Mouse (Mus musculus) heart, embryonic 13.5 days (tissue): ENCODE measurements at regions not wholly inside any gene's neighbourhood (a gene's known extent, or its start where the extent isn't known, plus 50 kb on each side); places are given as distances from the start of the nearest gene placed in this dataset.

Experiments
- ATAC-seq: fragments of 200-750 bp; cut with Nextera tagmentation; 2 replicates; pipeline ENCODE4 v1.8.0; 2017; ENCODE audit warnings: moderate TSS enrichment; ENCODE audit not compliant: insufficient number of reproducible peaks, low FRiP score, low TSS enrichment; ENCODE audit errors: extremely low read depth
- H3K27ac ChIP-seq: fragments of 300-500 bp; sonication (generic); replicated peaks from 2 replicates; pipeline ENCODE4 v1.5.1; 2015; ENCODE audit warnings: moderate library complexity, mild to moderate bottlenecking, inconsistent platforms
- H3K27me3 ChIP-seq: fragments of 300-500 bp; sonication (generic); replicated peaks from 2 replicates; pipeline ENCODE4 v1.6.1; 2015; ENCODE audit warnings: mild to moderate bottlenecking, inconsistent platforms
- H3K36me3 ChIP-seq: fragments of 300-500 bp; sonication (generic); 2 replicates; pipeline ENCODE4 v1.6.1; 2015; ENCODE audit warnings: mild to moderate bottlenecking, inconsistent platforms
- H3K4me1 ChIP-seq: fragments of 300-500 bp; sonication (generic); 2 replicates; pipeline ENCODE4 v1.6.1; 2015; ENCODE audit warnings: inconsistent platforms
- H3K4me2 ChIP-seq: fragments of 300-500 bp; sonication (generic); 2 replicates; pipeline ENCODE4 v1.6.1; 2015; ENCODE audit warnings: inconsistent platforms, mild to moderate bottlenecking, moderate library complexity
- H3K4me3 ChIP-seq: fragments of 300-500 bp; sonication (generic); 2 replicates; pipeline ENCODE4 v1.5.1; 2015; ENCODE audit warnings: moderate library complexity, mild to moderate bottlenecking, inconsistent platforms
- H3K9ac ChIP-seq: fragments of 300-500 bp; sonication (generic); 2 replicates; pipeline ENCODE4 v1.6.1; 2015; ENCODE audit warnings: inconsistent platforms, mild to moderate bottlenecking, moderate library complexity
- H3K9me3 ChIP-seq: fragments of 300-500 bp; sonication (generic); 2 replicates; pipeline ENCODE4 v1.6.1; 2016; ENCODE audit warnings: inconsistent platforms
- WGBS: fragments of 180-500 bp; shearing (Covaris S2); methylation state at CpG from one replicate; pipeline ENCODE4 v1.1.7; 2015; ENCODE audit warnings: mixed read lengths; 5-methylcytosine and 5-hydroxymethylcytosine counted together

DNA sequence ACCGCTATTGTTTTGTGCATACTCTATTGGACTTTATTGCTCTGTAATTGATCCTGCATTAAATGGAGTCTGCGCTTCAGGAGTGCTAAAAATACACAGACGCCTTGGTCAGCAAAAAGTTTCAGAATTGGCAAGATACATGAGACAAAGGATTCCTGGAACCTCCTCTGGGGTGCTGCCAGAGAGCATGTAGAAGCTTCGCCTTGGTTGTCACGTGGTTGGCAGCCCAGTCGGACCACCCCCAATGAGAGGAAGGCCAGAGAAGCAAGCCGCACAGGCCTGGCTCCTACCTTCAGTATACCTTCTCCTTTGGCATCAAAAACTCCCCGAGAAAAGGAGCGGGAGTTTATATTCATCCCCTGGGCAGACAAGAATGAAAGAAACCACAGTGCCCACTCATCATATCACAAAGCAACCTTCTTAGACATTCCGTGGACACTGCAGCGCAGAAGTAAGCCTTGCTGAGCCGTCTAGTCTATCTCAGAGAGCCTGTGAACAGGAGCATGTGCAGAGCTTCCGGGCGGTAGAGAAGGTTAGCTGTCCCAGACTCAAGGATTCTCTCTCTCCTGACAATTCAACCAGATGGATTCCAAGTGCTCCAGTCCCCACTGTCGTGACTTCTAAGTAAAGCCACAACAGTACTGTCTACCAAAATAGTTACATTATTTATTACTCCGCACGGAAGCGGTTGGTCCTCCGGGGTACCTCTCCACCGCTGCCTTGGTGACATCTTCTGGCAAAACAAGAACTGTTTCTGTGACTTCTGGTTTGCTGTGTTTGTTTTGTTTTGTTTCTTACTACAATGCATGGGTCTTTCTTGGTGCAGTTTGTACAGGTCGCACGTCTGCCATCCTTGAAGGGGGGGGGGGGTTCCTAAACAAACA, 85.6 kb upstream of the Myo10 start:
- peaks cover 21% of the 10 kb centered on the region for H3K27me3 ChIP-seq
- WGBS: 75% methylated on average over 22 of the region's 22 CpGs
- ATAC-seq: no peak
- no peak overlapping the region for H3K4me2 ChIP-seq
- H3K4me1 ChIP-seq: peaks cover 18% of the 10 kb centered on the region
- H3K9me3 ChIP-seq: no peaks in the 10 kb centered on the region
- H3K36me3 ChIP-seq: no peaks in the 10 kb centered on the region
- no peak overlapping the region for H3K27ac ChIP-seq
- no peak overlapping the region for H3K4me3 ChIP-seq
- no peak overlapping the region for H3K9ac ChIP-seq

DNA sequence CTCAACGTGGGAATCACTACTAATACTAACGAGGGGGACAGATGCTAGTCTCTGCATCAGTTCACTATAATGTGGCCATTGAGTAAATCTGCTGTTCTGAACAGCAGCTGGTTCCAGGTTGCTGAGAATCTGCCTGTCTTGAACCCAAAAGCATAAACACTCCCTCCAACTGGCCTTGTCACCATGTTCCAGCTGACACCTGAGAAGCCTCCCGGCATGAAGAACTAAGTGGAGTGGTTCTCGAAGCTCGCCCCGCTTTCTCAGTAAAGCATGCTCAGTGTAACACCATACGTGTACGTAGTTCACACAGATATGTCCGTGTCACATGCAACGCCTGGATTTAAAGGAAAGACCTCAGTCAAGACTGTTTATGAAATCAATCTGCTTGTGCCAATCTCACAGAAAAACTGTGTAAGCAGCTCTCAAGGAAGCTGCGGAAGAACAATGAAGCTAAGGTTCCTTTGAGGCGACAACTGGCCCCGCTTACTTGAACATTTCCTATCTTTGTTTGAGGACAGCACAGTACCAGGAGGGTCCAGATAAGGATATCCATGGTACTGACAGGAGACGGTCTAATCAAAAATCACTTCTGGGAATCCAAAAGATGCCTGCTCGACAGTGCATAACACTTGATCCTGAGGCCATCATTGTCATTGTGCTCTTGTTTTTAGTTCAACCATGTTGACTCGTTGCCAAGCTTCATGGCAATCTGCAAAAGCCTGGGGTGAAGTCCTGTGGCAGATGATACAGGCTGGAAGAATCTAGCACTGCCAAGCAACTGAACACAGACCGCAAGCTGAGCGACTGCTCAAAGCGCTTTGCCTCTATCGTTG, 82.8 kb upstream of the Myo10 start:
- Histone ChIP-seq H3K36me3 (no peaks in the 10 kb centered on the region), H3K9me3 (no peaks in the 10 kb centered on the region), H3K4me1 (peaks cover 18% of the 10 kb centered on the region), H3K9ac (no peak overlapping the region), H3K27ac (no peak overlapping the region), H3K4me3 (no peak overlapping the region), H3K4me2 (no peak overlapping the region), H3K27me3 (peaks cover 18% of the 10 kb centered on the region)
- no peak for ATAC-seq
- WGBS: 48% methylated on average over 20 of the region's 20 CpGs

DNA sequence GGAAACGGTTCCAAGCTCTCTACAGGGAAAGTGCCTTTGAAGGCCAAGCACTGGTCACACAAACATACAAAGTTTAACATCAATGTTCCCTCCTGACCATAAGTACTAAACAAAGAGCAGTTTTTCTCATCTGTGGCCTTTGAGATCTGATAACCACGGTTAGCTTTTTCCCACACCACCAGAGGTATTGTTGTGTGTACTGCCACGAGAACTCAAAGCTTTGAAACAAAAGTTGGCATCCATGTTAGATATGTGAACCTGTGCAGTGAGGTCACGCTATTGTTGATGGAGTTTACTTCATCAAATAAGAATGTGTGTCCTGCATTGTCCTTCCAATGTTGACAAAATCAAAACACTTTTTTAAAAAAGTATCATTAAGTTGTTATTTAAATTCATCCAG, 79.9 kb upstream of the Myo10 start:
- Histone ChIP-seq H3K4me2 (no peak overlapping the region), H3K9ac (no peak overlapping the region), H3K9me3 (no peaks in the 10 kb centered on the region), H3K27ac (no peak overlapping the region), H3K4me1 (peaks cover 13% of the 10 kb centered on the region), H3K4me3 (no peak overlapping the region), H3K36me3 (no peaks in the 10 kb centered on the region), H3K27me3 (no peaks in the 10 kb centered on the region; the same call in 1 of the 2 replicates)
- WGBS: 67% methylated on average over 4 of the region's 4 CpGs
- no peak for ATAC-seq

- Histone ChIP-seq H3K9ac (no peak overlapping the region), H3K27ac (no peak overlapping the region), H3K9me3 (no peaks in the 10 kb centered on the region), H3K4me2 (no peak overlapping the region), H3K4me1 (no peaks in the 10 kb centered on the region), H3K36me3 (no peaks in the 10 kb centered on the region), H3K27me3 (peaks cover 19% of the 10 kb centered on the region), H3K4me3 (no peak overlapping the region)
- WGBS: 49% methylated on average over 4 of the region's 4 CpGs
- ATAC-seq: no peak
Measured at GRCm38 (mm10) chr15:25546185-25546584, 76.1 kb upstream of the Myo10 start.

- H3K4me3 ChIP-seq: no peak overlapping the region
- peaks cover 6% of the 10 kb centered on the region for H3K4me1 ChIP-seq
- H3K27ac ChIP-seq: no peak overlapping the region
- no peaks in the 10 kb centered on the region for H3K36me3 ChIP-seq
- no peak overlapping the region for H3K9ac ChIP-seq
- WGBS: 75% methylated on average over 8 of the region's 8 CpGs
- no peaks in the 10 kb centered on the region for H3K9me3 ChIP-seq
- H3K4me2 ChIP-seq: no peak overlapping the region
- H3K27me3 ChIP-seq: peaks cover 38% of the 10 kb centered on the region
- ATAC-seq: no peak
Measured at GRCm38 (mm10) chr15:25550269-25551054, 71.9 kb upstream of the Myo10 start.

DNA sequence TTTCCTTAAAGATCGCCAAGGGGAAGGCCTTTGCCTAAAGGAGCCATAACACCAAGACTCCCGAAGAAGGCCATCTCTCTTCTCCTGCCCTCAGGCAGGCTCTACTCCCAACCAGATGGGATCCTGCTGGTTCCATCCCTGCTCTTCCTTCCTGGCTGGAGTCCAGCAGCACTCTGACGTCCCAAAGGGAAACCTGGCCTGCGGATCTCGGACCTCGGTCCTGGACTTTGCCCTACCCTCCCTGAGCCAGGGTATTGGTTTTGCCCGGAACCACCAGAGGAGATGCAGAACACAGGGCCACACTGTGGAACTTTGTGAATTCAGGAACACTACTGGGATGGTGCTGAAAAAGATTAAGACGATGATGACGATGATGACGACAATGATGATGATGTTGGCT, 67.4 kb upstream of the Myo10 start:
- no peak for ATAC-seq
- H3K27me3 ChIP-seq: peaks cover 47% of the 10 kb centered on the region
- no peaks in the 10 kb centered on the region for H3K9me3 ChIP-seq
- no peak overlapping the region for H3K27ac ChIP-seq
- no peaks in the 10 kb centered on the region for H3K36me3 ChIP-seq
- H3K4me3 ChIP-seq: no peak overlapping the region
- H3K9ac ChIP-seq: no peak overlapping the region
- no peak overlapping the region for H3K4me2 ChIP-seq
- 80% methylated on average over 10 of the region's 10 CpGs for WGBS
- peaks cover 20% of the 10 kb centered on the region for H3K4me1 ChIP-seq

DNA sequence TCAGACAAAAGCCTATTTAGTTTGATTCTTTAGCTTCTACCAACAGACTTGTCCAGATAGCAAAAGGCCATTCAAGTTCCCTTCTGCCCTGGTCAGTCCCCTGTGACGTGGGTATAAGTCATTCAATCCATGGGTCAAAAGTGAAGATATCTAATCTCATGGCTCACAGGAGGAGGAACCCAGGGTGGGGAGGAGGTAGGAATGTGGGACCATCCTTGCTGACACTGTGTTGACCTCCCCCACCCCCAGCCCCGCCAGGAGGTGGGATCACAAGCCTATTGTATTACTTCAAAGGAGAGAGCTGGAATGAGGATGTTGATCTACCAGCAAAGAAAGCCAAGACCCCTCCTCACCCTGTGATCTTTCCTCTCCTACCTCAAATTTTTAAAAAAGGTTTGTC, 66.5 kb upstream of the Myo10 start:
- H3K4me3 ChIP-seq: no peak overlapping the region
- no peaks in the 10 kb centered on the region for H3K36me3 ChIP-seq
- H3K9ac ChIP-seq: no peak overlapping the region
- no peak overlapping the region for H3K4me2 ChIP-seq
- H3K4me1 ChIP-seq: peaks cover 20% of the 10 kb centered on the region
- 34% methylated on average over 2 of the region's 2 CpGs for WGBS
- H3K27ac ChIP-seq: no peak overlapping the region
- no peaks in the 10 kb centered on the region for H3K9me3 ChIP-seq
- H3K27me3 ChIP-seq: peaks cover 38% of the 10 kb centered on the region
- ATAC-seq: no peak

DNA sequence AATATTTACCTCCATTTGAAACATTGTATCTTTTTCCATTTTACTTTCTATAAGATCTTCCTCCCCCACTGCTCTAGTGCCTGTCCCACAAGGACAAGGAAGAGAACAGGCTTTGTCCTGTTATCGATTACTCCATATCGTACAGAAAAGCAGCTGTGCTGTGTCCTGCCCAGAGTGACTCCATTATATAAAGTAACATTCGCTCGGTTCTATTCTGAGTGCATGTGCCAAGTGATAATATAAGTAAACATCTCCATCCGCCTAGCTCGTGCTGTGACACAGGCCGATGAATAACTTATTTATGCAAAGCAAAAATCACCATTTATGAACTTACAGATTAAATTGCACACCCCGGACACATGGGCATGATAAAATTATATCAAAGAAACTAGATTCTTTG, 64.8 kb upstream of the Myo10 start:
- no peak for ATAC-seq
- no peak overlapping the region for H3K9ac ChIP-seq
- peaks cover 20% of the 10 kb centered on the region for H3K4me1 ChIP-seq
- no peak overlapping the region for H3K4me2 ChIP-seq
- no peaks in the 10 kb centered on the region for H3K9me3 ChIP-seq
- H3K27me3 ChIP-seq: peaks cover 34% of the 10 kb centered on the region
- H3K4me3 ChIP-seq: no peak overlapping the region
- no peaks in the 10 kb centered on the region for H3K36me3 ChIP-seq
- no peak overlapping the region for H3K27ac ChIP-seq
- WGBS: 54% methylated on average over 8 of the region's 8 CpGs

DNA sequence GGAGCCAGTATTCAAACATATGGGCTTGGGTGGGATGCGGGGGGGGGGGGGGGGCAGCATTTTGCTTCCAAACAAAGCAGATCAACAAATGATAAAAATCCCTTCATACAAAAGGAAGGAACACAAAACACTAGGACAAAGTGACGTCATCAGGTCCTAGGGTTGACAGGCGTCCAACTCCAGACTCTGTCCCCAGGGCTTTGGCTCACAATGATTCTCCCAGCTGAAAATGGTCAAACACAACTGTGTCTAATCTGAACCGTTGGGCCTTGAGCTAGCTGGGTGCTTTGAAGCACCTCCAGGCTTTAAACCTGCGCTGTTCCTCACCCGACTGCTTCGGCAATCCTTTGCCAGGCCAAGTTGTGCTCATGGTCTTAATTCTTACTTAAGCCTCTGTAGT, 64.1 kb upstream of the Myo10 start:
- 65% methylated on average over 7 of the region's 7 CpGs for WGBS

GRCm38 (mm10) chr15:25563641-25564040, 58.7 kb upstream of the Myo10 start:
- Histone ChIP-seq H3K4me1 (no peaks in the 10 kb centered on the region), H3K27ac (no peak overlapping the region), H3K27me3 (peaks cover 28% of the 10 kb centered on the region), H3K9ac (no peak overlapping the region), H3K4me2 (no peak overlapping the region), H3K4me3 (no peak overlapping the region), H3K9me3 (no peaks in the 10 kb centered on the region), H3K36me3 (no peaks in the 10 kb centered on the region)
- ATAC-seq: no peak
- 68% methylated on average over 7 of the region's 7 CpGs for WGBS

More for the DNA sequence above, 64.1 kb upstream of the Myo10 start:
- Histone ChIP-seq H3K4me3 (no peak overlapping the region), H3K9ac (no peak overlapping the region), H3K36me3 (no peaks in the 10 kb centered on the region), H3K9me3 (no peaks in the 10 kb centered on the region), H3K27ac (no peak overlapping the region), H3K27me3 (peaks cover 31% of the 10 kb centered on the region), H3K4me2 (no peak overlapping the region), H3K4me1 (peaks cover 20% of the 10 kb centered on the region)
- ATAC-seq: no peak

DNA sequence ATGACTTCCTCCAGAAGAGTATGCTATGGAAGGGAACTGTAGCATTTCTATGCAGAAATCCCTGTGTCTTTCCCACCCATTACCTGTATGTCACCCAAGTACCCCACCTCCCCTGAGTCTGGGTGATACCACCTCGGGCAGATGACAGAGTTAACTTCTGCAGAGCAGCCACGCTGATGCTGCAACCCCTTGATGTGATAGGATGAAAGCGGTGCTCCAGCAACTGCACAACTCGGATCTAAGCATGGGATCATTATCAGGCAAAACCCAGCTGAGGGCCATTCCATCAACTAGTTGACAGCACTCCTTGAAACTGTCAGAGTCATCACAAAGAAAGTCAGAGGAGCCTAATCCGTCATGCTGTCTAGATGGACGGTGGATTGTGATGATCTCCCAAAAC, 49.8 kb upstream of the Myo10 start:
- H3K4me3 ChIP-seq: no peak overlapping the region
- H3K4me1 ChIP-seq: peaks cover 11% of the 10 kb centered on the region
- 11% methylated on average over 6 of the region's 6 CpGs for WGBS
- no peaks in the 10 kb centered on the region for H3K9me3 ChIP-seq
- H3K4me2 ChIP-seq: no peak overlapping the region
- H3K36me3 ChIP-seq: no peaks in the 10 kb centered on the region
- no peak for ATAC-seq
- H3K27ac ChIP-seq: no peak overlapping the region
- no peak overlapping the region for H3K9ac ChIP-seq
- peaks cover 25% of the 10 kb centered on the region for H3K27me3 ChIP-seq
